Mouse (Mus musculus) olfactory bulb, adult 2 months (tissue): ENCODE results near the gene Tsku.

Experiments
- CTCF ChIP-seq: fragments of 200-500 bp; IDR thresholded peaks from 2 replicates; pipeline ENCODE4 v1.5.1; 2012; ENCODE audit warnings: low read depth, mild to moderate bottlenecking, low read length, moderate library complexity; ENCODE audit not compliant: insufficient read depth
- POLR2A ChIP-seq: fragments of 200-500 bp; IDR thresholded peaks from 2 replicates; pipeline ENCODE4 v1.6.1; 2012; ENCODE audit warnings: mild to moderate bottlenecking, low read depth, low read length, moderate library complexity; ENCODE audit not compliant: insufficient read depth

DNA sequence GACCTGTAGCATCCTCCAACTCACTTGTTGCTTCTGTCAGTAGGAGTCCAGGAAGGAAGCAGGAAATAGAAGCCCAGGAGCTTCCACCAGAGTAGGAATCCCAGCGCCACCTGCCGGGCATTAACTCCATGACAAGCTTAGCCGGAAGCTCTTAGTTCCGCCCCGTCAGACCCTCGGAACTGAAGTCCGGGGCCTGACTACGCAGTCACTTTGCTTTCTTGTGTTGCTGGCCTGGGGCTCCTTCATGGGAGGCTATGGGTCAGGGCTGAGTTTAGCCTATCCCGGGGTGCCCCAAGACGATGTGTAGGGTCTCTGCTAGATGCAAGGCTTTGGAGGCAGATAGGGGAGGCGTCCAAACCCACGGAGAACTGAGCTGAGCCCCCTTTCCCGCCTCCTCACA lies 19.7 kb downstream of the Tsku start:
- TF ChIP-seq CTCF (peak; percentile 54; the same call in 1 of the 2 replicates), POLR2A (no peak)
